In the genomic region with DNA sequence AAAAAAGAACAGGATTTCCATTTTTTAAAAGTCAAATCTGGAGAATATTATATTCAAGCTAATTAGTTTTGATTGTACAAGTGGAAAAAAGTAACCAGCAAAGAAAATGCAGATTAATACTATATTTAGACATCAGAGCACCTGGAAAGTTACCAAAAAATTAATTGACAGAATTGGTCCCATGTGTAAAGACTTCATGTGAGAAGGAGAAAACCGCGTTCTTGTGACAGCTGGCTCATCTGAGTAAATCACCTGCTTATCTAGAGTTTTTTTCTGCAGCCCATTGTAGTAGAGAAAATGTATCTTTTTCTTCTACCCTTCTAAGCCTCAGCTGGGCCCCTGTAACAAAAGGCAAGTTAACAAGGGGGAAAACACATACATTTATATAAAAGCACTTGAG, we compare ENCODE assay signal across 27 mouse cellular contexts.
DNase-seq lines count a peak whose midpoint lies in the region; ATAC-seq and TF ChIP-seq lines count a peak whose summit lies in the region.
"Had no signal": no experiment of that assay in that cellular context is flagged by ENCODE, and none has a peak within 500 bp of the region (broad histone marks: within the 10 kb centered on the region; RNA-seq: fewer than 3 reads in every experiment).

No protein-coding gene starts in this region.

- no peak overlapping the region for H3K9ac ChIP-seq in forebrain, embryonic 14.5 days (ENCODE audit: low read length)
- no peak overlapping the region for H3K9ac ChIP-seq in midbrain, embryonic 11.5 days (ENCODE audit: low read length)
- H3K9ac ChIP-seq in midbrain, embryonic 13.5 days (replicated peaks): no peak overlapping the region
- no peak overlapping the region for H3K9ac ChIP-seq in midbrain, postnatal 0 days (replicated peaks; ENCODE audit: low read length, poor library complexity, severe bottlenecking)
- H3K9ac ChIP-seq: embryonic facial prominence, embryonic 13.5 days; embryonic facial prominence, embryonic 15.5 days; forebrain, embryonic 13.5 days had no signal

- H3K4me3 ChIP-seq in forebrain, embryonic 14.5 days (ENCODE audit: low read depth, low read length): no peak overlapping the region
- H3K4me3 ChIP-seq in forebrain, embryonic 10.5 days: no peak overlapping the region
- no peak overlapping the region for H3K4me3 ChIP-seq in midbrain, embryonic 11.5 days (ENCODE audit: low read depth, low read length)
- H3K4me3 ChIP-seq in midbrain, embryonic 13.5 days (replicated peaks): no peak overlapping the region
- H3K4me3 ChIP-seq in midbrain, postnatal 0 days (ENCODE audit: low read depth, low read length): no peak overlapping the region
- no peak overlapping the region for H3K4me3 ChIP-seq in midbrain, embryonic 10.5 days
- H3K4me3 ChIP-seq: embryonic facial prominence, embryonic 13.5 days; embryonic facial prominence, embryonic 15.5 days; erythroblast, embryonic 14.5 days; forebrain, embryonic 13.5 days had no signal

- peak; percentile 50 for DNase-seq in forebrain, embryonic 14.5 days (ENCODE audit: low spot score)
- DNase-seq in forebrain, embryonic 10.5 days (ENCODE audit: extremely low spot score, low spot score): no peak
- DNase-seq in midbrain, embryonic 11.5 days (ENCODE audit: low spot score, missing footprints): peak; percentile 74
- DNase-seq in midbrain, postnatal 0 days (ENCODE audit: low spot score): peak; percentile 52
- DNase-seq in midbrain, embryonic 10.5 days (ENCODE audit: low spot score): no peak
- DNase-seq: adrenal gland, adult 8-10 months; adrenal gland, postnatal 14 days; adrenal gland, postnatal 36 days; B cell, adult 2 months; cerebellum, adult 11 months; cerebellum, adult 18-20 months; cerebellum, adult 8-10 months; cerebellum, adult 9-11 months; cerebellum, postnatal 14 days; cerebellum, postnatal 36 days; embryo, embryonic 11 days had no signal

- H3K9me3 ChIP-seq in forebrain, embryonic 14.5 days (replicated peaks; ENCODE audit: control insufficient read depth, low read length): no peaks in the 10 kb centered on the region
- H3K9me3 ChIP-seq in forebrain, embryonic 10.5 days: no peaks in the 10 kb centered on the region
- no peaks in the 10 kb centered on the region for H3K9me3 ChIP-seq in midbrain, embryonic 11.5 days (ENCODE audit: control insufficient read depth, low read length)
- H3K9me3 ChIP-seq in midbrain, embryonic 13.5 days: no peaks in the 10 kb centered on the region
- H3K9me3 ChIP-seq in midbrain, postnatal 0 days (ENCODE audit: low read length): no peaks in the 10 kb centered on the region
- H3K9me3 ChIP-seq in midbrain, embryonic 10.5 days (replicated peaks): no peaks in the 10 kb centered on the region
- H3K9me3 ChIP-seq: embryonic facial prominence, embryonic 13.5 days; embryonic facial prominence, embryonic 15.5 days; forebrain, embryonic 13.5 days; G1E had no signal

- H3K27me3 ChIP-seq in forebrain, embryonic 14.5 days (replicated peaks; ENCODE audit: control insufficient read depth, insufficient read depth, low read length): no peaks in the 10 kb centered on the region
- no peaks in the 10 kb centered on the region for H3K27me3 ChIP-seq in forebrain, embryonic 10.5 days (ENCODE audit: poor library complexity, severe bottlenecking)
- no peaks in the 10 kb centered on the region for H3K27me3 ChIP-seq in midbrain, embryonic 11.5 days (ENCODE audit: control insufficient read depth, insufficient read depth, low read length)
- no peaks in the 10 kb centered on the region for H3K27me3 ChIP-seq in midbrain, embryonic 13.5 days
- H3K27me3 ChIP-seq in midbrain, postnatal 0 days (ENCODE audit: insufficient read depth, low read length): no peaks in the 10 kb centered on the region
- no peaks in the 10 kb centered on the region for H3K27me3 ChIP-seq in midbrain, embryonic 10.5 days (ENCODE audit: low read depth, poor library complexity, severe bottlenecking)
- H3K27me3 ChIP-seq: CH12.LX; embryonic facial prominence, embryonic 13.5 days; embryonic facial prominence, embryonic 15.5 days; forebrain, embryonic 13.5 days; Patski had no signal

- no peak overlapping the region for H3K27ac ChIP-seq in forebrain, embryonic 14.5 days (ENCODE audit: low read depth, low read length)
- H3K27ac ChIP-seq in forebrain, embryonic 10.5 days: no peak overlapping the region
- H3K27ac ChIP-seq in midbrain, embryonic 11.5 days (ENCODE audit: low read depth, low read length): no peak overlapping the region
- no peak overlapping the region for H3K27ac ChIP-seq in midbrain, embryonic 13.5 days
- no peak overlapping the region for H3K27ac ChIP-seq in midbrain, postnatal 0 days (ENCODE audit: low read depth, low read length)
- no peak overlapping the region for H3K27ac ChIP-seq in midbrain, embryonic 10.5 days (replicated peaks)
- H3K27ac ChIP-seq: embryonic facial prominence, embryonic 13.5 days; embryonic facial prominence, embryonic 15.5 days; forebrain, embryonic 13.5 days had no signal

- ATAC-seq in forebrain, embryonic 14.5 days: no peak
- no peak for ATAC-seq in midbrain, embryonic 11.5 days (ENCODE audit: low FRiP score)
- ATAC-seq in midbrain, embryonic 13.5 days: no peak
- no peak for ATAC-seq in midbrain, postnatal 0 days (ENCODE audit: low FRiP score)
- ATAC-seq: activated CD4-positive, CD25-positive, alpha-beta regulatory T cell, adult 4 months; CD4-positive, CD25-positive, alpha-beta regulatory T cell, adult 4 months; forebrain, embryonic 13.5 days; forebrain, embryonic 16.5 days; Patski had no signal

- WGBS in forebrain, embryonic 14.5 days: 24% methylated on average over 2 of the region's 2 CpGs
- 69% methylated on average over 2 of the region's 2 CpGs for WGBS in forebrain, embryonic 10.5 days
- WGBS in midbrain, embryonic 11.5 days: 50% methylated on average over 2 of the region's 2 CpGs
- 27% methylated on average over 2 of the region's 2 CpGs for WGBS in midbrain, embryonic 13.5 days
- WGBS in midbrain, postnatal 0 days: 23% methylated on average over 2 of the region's 2 CpGs
- 67% methylated on average over 2 of the region's 2 CpGs for WGBS in midbrain, embryonic 10.5 days

- peaks cover 2% of the 10 kb centered on the region; the same call in 1 of the 2 replicates for H3K4me1 ChIP-seq in forebrain, embryonic 14.5 days (ENCODE audit: control insufficient read depth, insufficient read depth, low read length)
- H3K4me1 ChIP-seq in forebrain, embryonic 10.5 days: peaks cover 16% of the 10 kb centered on the region
- H3K4me1 ChIP-seq in midbrain, embryonic 11.5 days (ENCODE audit: control insufficient read depth, insufficient read depth, low read length): no peaks in the 10 kb centered on the region
- peaks cover 5% of the 10 kb centered on the region for H3K4me1 ChIP-seq in midbrain, embryonic 13.5 days (replicated peaks)
- H3K4me1 ChIP-seq in midbrain, postnatal 0 days (ENCODE audit: insufficient read depth, low read length): no peaks in the 10 kb centered on the region
- H3K4me1 ChIP-seq in midbrain, embryonic 10.5 days: peaks cover 13% of the 10 kb centered on the region

- no peak overlapping the region for H3K4me2 ChIP-seq in forebrain, embryonic 14.5 days (ENCODE audit: low read length)
- H3K4me2 ChIP-seq in midbrain, embryonic 11.5 days: no peak overlapping the region
- H3K4me2 ChIP-seq in midbrain, embryonic 13.5 days (replicated peaks): no peak overlapping the region
- no peak overlapping the region for H3K4me2 ChIP-seq in midbrain, postnatal 0 days (ENCODE audit: low read depth, low read length, poor library complexity, severe bottlenecking)
- H3K4me2 ChIP-seq: embryonic facial prominence, embryonic 13.5 days; embryonic facial prominence, embryonic 15.5 days; forebrain, embryonic 13.5 days had no signal

- TF ChIP-seq CTCF in midbrain, postnatal 0 days (IDR thresholded peaks at IDR 0.05): no peak

- no peaks in the 10 kb centered on the region for H3K36me3 ChIP-seq in forebrain, embryonic 14.5 days (ENCODE audit: control insufficient read depth, insufficient read depth, low read length)
- no peaks in the 10 kb centered on the region for H3K36me3 ChIP-seq in forebrain, embryonic 10.5 days (replicated peaks)
- H3K36me3 ChIP-seq in midbrain, embryonic 11.5 days (ENCODE audit: control insufficient read depth, insufficient read depth, low read length): no peaks in the 10 kb centered on the region
- H3K36me3 ChIP-seq in midbrain, embryonic 13.5 days: no peaks in the 10 kb centered on the region
- no peaks in the 10 kb centered on the region for H3K36me3 ChIP-seq in midbrain, postnatal 0 days (ENCODE audit: insufficient read depth, low read length)
- H3K36me3 ChIP-seq in midbrain, embryonic 10.5 days: no peaks in the 10 kb centered on the region
- H3K36me3 ChIP-seq: embryonic facial prominence, embryonic 13.5 days; embryonic facial prominence, embryonic 15.5 days; G1E had no signal

Comparison
In these comparisons a context has a peak if more than half of its experiments do, and no peak if none do; other contexts are left out.
1. DNase-seq: peak in forebrain, embryonic 14.5 days (single experiment), midbrain, embryonic 11.5 days (single experiment) and midbrain, postnatal 0 days (single experiment); none in forebrain, embryonic 10.5 days (single experiment) and midbrain, embryonic 10.5 days (single experiment).